Mouse (Mus musculus): ENCODE measurements at regions not wholly inside any gene's neighbourhood (a gene's known extent, or its start where the extent isn't known, plus 50 kb on each side); places are given as distances from the start of the nearest gene placed in this dataset.

DNA sequence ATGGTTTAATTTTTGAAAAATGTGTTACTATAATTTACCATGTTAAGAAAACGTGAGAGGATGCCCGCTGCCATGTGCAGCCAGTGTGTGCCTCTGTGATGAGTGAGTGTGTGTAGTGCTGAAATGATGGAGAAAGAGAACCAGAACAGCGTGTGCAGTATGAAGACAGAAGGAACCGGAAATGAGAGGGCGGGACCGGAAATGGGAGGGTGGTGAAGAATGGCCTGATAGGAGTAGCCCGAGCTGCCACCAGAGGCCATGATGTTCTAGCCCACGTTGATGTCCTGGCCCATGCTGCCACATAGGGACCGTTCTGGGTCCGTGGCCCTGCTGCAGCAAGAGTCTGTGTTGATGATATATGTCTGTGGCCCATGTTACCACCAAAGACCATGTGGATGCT is 57.8 kb upstream of the Anapc15-ps start:
- TF ChIP-seq POLR2A (IDR thresholded peaks at IDR 0.05; ENCODE audit: insufficient read depth, low read depth, low read length) (no peak), CTCF (IDR thresholded peaks at IDR 0.05; ENCODE audit: insufficient read depth, low read depth, low read length) (no peak)
